Mouse (Mus musculus) macrophage (primary cell): ENCODE measurements around the gene Hmgcll1. TPM values are rescaled to one million over a fixed set of nuclear protein-coding genes. Genes with fewer than 3 reads are reported as not detected.
"Not testable (repeated sequence)": the region's sequence is repeated elsewhere in the genome, so short reads cannot be mapped to it uniquely, and the experiment has no call there.

ENCODE experiments used
- H3K27ac ChIP-seq: fragments of 350-480 bp; formaldehyde crosslinking; 2 replicates; pipeline ENCODE4 v1.9.0; 2021
- H3K36me3 ChIP-seq: fragments of 350-480 bp; formaldehyde crosslinking; 2 replicates; pipeline ENCODE4 v1.9.0; 2021; ENCODE audit errors: inconsistent target
- H3K4me3 ChIP-seq: fragments of 350-480 bp; formaldehyde crosslinking; 2 replicates; pipeline ENCODE4 v1.9.0; 2021; ENCODE audit errors: inconsistent target
- H3K79me2 ChIP-seq: fragments of 350-480 bp; formaldehyde crosslinking; 2 replicates; pipeline ENCODE4 v1.9.0; 2021; ENCODE audit errors: inconsistent target
- WGBS: methylation state at CpG from one replicate; pipeline ENCODE4 v1.1.7; 2026; ENCODE audit warnings: inconsistent platforms; ENCODE audit not compliant: missing documents; 5-methylcytosine and 5-hydroxymethylcytosine counted together
- polyA plus RNA-seq: library from polyadenylated mRNA; stranded (reverse); fragments of 250-400 nt; gene quantifications from 3 replicates; pipeline ENCODE4 v1.2.4, GENCODE M21; 2018; ENCODE audit warnings: inconsistent platforms

Hmgcll1 gene
- polyA plus RNA-seq, 1 experiment from 2014 or later, result not detected

- 32% methylated on average over 5 of the region's 5 CpGs for WGBS
- Histone ChIP-seq H3K79me2 (no peaks in the 10 kb centered on the region), H3K36me3 (no peaks in the 10 kb centered on the region), H3K27ac (no peak overlapping the region), H3K4me3 (no peak overlapping the region)
These were observed 9.9 kb downstream of the Hmgcll1 start for GRCm38 (mm10) chr9:76024277-76025246.

- Histone ChIP-seq H3K36me3 (no peaks in the 10 kb centered on the region), H3K79me2 (no peaks in the 10 kb centered on the region), H3K4me3 (no peak overlapping the region), H3K27ac (no peak overlapping the region)
- WGBS, result 91% methylated on average over 16 of the region's 16 CpGs
These were observed 15.0 kb downstream of the Hmgcll1 start for GRCm38 (mm10) chr9:76029471-76030199.

GRCm38 (mm10) chr9:76035058-76035457, 20.4 kb downstream of the Hmgcll1 start:
- 77% methylated on average over 7 of the region's 7 CpGs for WGBS
- no peaks in the 10 kb centered on the region for H3K36me3 ChIP-seq

GRCm38 (mm10) chr9:76038327-76039103, 23.9 kb downstream of the Hmgcll1 start:
- H3K36me3 ChIP-seq, result no peaks in the 10 kb centered on the region
- H3K79me2 ChIP-seq, result no peaks in the 10 kb centered on the region
- H3K27ac ChIP-seq, result no peak overlapping the region
- 86% methylated on average over 9 of the region's 9 CpGs for WGBS
- H3K4me3 ChIP-seq, result no peak overlapping the region

More at GRCm38 (mm10) chr9:76035058-76035457, 20.4 kb downstream of the Hmgcll1 start:
- Histone ChIP-seq H3K79me2 (no peaks in the 10 kb centered on the region), H3K4me3 (no peak overlapping the region), H3K27ac (no peak overlapping the region)

GRCm38 (mm10) chr9:76039711-76040110, 25.1 kb downstream of the Hmgcll1 start:
- H3K36me3 ChIP-seq, result no peaks in the 10 kb centered on the region
- WGBS, result 98% methylated on average over 5 of the region's 5 CpGs
- H3K27ac ChIP-seq, result no peak overlapping the region
- no peaks in the 10 kb centered on the region for H3K79me2 ChIP-seq
- no peak overlapping the region for H3K4me3 ChIP-seq

GRCm38 (mm10) chr9:76043341-76043740, 28.7 kb downstream of the Hmgcll1 start:
- H3K36me3 ChIP-seq, result no peaks in the 10 kb centered on the region
- H3K4me3 ChIP-seq, result no peak overlapping the region
- 73% methylated on average over 5 of the region's 5 CpGs for WGBS
- no peaks in the 10 kb centered on the region for H3K79me2 ChIP-seq
- no peak overlapping the region for H3K27ac ChIP-seq

GRCm38 (mm10) chr9:76060935-76061334, 46.3 kb downstream of the Hmgcll1 start:
- Histone ChIP-seq H3K27ac (no peak overlapping the region), H3K36me3 (no peaks in the 10 kb centered on the region), H3K4me3 (no peak overlapping the region), H3K79me2 (no peaks in the 10 kb centered on the region)
- 32% methylated on average over 3 of the region's 3 CpGs for WGBS

GRCm38 (mm10) chr9:76061492-76061891, 46.8 kb downstream of the Hmgcll1 start:
- 75% methylated on average over 4 of the region's 4 CpGs for WGBS
- Histone ChIP-seq H3K27ac (no peak overlapping the region), H3K79me2 (no peaks in the 10 kb centered on the region), H3K36me3 (no peaks in the 10 kb centered on the region), H3K4me3 (no peak overlapping the region)

GRCm38 (mm10) chr9:76064164-76064563, 49.5 kb downstream of the Hmgcll1 start:
- no peaks in the 10 kb centered on the region for H3K36me3 ChIP-seq
- no peaks in the 10 kb centered on the region for H3K79me2 ChIP-seq
- no peak overlapping the region for H3K27ac ChIP-seq
- no peak overlapping the region for H3K4me3 ChIP-seq
- WGBS, result 38% methylated on average over 2 of the region's 2 CpGs

- no peaks in the 10 kb centered on the region for H3K79me2 ChIP-seq
- H3K36me3 ChIP-seq, result no peaks in the 10 kb centered on the region
- H3K4me3 ChIP-seq, result no peak overlapping the region
- no peak overlapping the region for H3K27ac ChIP-seq
- 45% methylated on average over 2 of the region's 2 CpGs for WGBS
These were observed 76.9 kb downstream of the Hmgcll1 start for GRCm38 (mm10) chr9:76091561-76091960.

- H3K4me3 ChIP-seq, result no peak overlapping the region
- 91% methylated on average over 5 of the region's 5 CpGs for WGBS
- H3K79me2 ChIP-seq, result no peaks in the 10 kb centered on the region
- no peak overlapping the region for H3K27ac ChIP-seq
- no peaks in the 10 kb centered on the region for H3K36me3 ChIP-seq
These were observed 82.6 kb downstream of the Hmgcll1 start for GRCm38 (mm10) chr9:76097221-76097620.

- 77% methylated on average over 3 of the region's 3 CpGs for WGBS
- Histone ChIP-seq H3K4me3 (no peak overlapping the region), H3K79me2 (no peaks in the 10 kb centered on the region), H3K27ac (no peak overlapping the region), H3K36me3 (no peaks in the 10 kb centered on the region)
These were observed 85.3 kb downstream of the Hmgcll1 start for GRCm38 (mm10) chr9:76099981-76100380.

- H3K36me3 ChIP-seq, H3K79me2 ChIP-seq, H3K4me3 ChIP-seq, H3K27ac ChIP-seq: not testable (repeated sequence)
- no CpG with 5 or more reads among the region's 1 CpGs for WGBS
These were observed 89.8 kb downstream of the Hmgcll1 start for GRCm38 (mm10) chr9:76104416-76104815.

- Histone ChIP-seq H3K27ac (no peak overlapping the region), H3K36me3 (no peaks in the 10 kb centered on the region), H3K4me3 (no peak overlapping the region), H3K79me2 (no peaks in the 10 kb centered on the region)
- WGBS, result 92% methylated on average over 5 of the region's 5 CpGs
These were observed 90.2 kb downstream of the Hmgcll1 start for GRCm38 (mm10) chr9:76104846-76105245.
